Mouse (Mus musculus): ENCODE measurements around the gene 1700018B08Rik. TPM values are rescaled to one million over a fixed set of nuclear protein-coding genes. Genes with fewer than 3 reads are reported as not detected.

1700018B08Rik gene
- polyA plus RNA-seq, 1 experiment from 2014 or later, result not detected

Other genes with a start within 250 kb of the 1700018B08Rik start
- gene Fbxo31, start 34.5 kb upstream of the 1700018B08Rik start, polyA plus RNA-seq (2016; fragmentation: Nextera tagmentation; extraction: Ambion mirVana), result 19.6 and 19.8 TPM in 2 replicates
- gene Map1lc3b, start 46.0 kb upstream of the 1700018B08Rik start, polyA plus RNA-seq (2016; fragmentation: Nextera tagmentation; extraction: Ambion mirVana), result 135 and 137 TPM in 2 replicates
- 2.8 and 2.9 TPM in 2 replicates for gene Zcchc14, start 108.6 kb upstream of the 1700018B08Rik start, polyA plus RNA-seq (2016; fragmentation: Nextera tagmentation; extraction: Ambion mirVana)
- 0.13 and 0.24 TPM in 2 replicates for gene Jph3, start 185.3 kb upstream of the 1700018B08Rik start, polyA plus RNA-seq (2016; fragmentation: Nextera tagmentation; extraction: Ambion mirVana)

Measured in liver, embryonic 12.5 days (tissue).